Mouse (Mus musculus): ENCODE results near the gene Rell1. TPM values are rescaled to one million over a fixed set of nuclear protein-coding genes. Genes with fewer than 3 reads are reported as not detected.

The Rell1 gene
- polyA plus RNA-seq, 1 experiment from 2014 or later: 9.0 TPM

GRCm38 (mm10) chr5:63966379-63966778, 2.3 kb downstream of the Rell1 start:
- no peaks in the 10 kb centered on the region for H3K9me3 ChIP-seq
- no peak overlapping the region for H3K27ac ChIP-seq
- H3K4me2 ChIP-seq: no peak overlapping the region
- no peaks in the 10 kb centered on the region for H3K27me3 ChIP-seq
- no peaks in the 10 kb centered on the region for H3K36me3 ChIP-seq
- peaks cover 22% of the 10 kb centered on the region for H3K4me1 ChIP-seq (replicated peaks)
- no peak overlapping the region for H3K4me3 ChIP-seq
- WGBS: 89% methylated on average over 4 of the region's 4 CpGs
- H3K9ac ChIP-seq: no peak overlapping the region
- no peak for ATAC-seq (ENCODE audit: low FRiP score)

DNA sequence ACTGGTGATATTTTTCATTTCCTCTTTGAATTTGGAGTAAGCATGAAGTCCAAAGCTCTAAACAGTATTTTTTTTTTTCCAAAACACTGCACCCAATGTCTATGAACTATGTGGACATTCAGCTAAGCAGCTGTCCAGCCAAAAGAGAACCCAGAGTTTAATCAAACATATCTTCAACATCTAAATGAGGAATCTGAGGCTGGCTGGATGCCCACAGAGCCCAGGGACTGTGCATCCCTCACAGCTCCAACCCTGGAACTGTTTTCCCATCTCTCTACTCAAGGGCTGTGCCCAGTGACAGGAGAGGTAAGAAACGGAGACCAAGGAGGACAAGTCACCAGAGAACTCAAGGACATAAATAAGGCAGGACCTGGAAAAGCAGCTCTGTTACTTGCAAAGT, 2.8 kb downstream of the Rell1 start:
- no peak for ATAC-seq (ENCODE audit: low FRiP score)
- Histone ChIP-seq H3K27ac (no peak overlapping the region), H3K36me3 (no peaks in the 10 kb centered on the region), H3K9me3 (no peaks in the 10 kb centered on the region), H3K4me3 (no peak overlapping the region), H3K27me3 (no peaks in the 10 kb centered on the region), H3K4me2 (no peak overlapping the region), H3K4me1 (replicated peaks) (peaks cover 22% of the 10 kb centered on the region), H3K9ac (no peak overlapping the region)
- 74% methylated on average over 1 of the region's 1 CpGs for WGBS

DNA sequence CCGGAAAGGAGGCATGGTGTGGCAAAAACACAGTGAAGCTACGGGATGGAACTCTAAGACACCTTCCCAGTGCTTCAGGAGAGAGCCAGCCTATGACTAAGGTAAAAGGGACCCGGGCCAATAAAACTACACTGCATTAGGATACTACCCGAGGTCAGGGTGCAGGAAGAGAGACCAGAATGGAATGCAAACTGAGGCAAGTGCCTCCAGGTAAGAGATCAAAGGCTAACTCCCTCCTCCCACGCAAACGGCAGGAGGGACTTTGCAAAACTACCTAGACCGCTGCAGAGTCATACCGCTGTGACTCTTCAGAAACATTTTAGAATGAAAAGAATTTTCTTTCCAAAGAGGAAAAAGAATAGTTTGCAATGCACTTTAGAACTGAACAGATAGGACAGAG, 4.1 kb downstream of the Rell1 start:
- H3K36me3 ChIP-seq: no peaks in the 10 kb centered on the region
- H3K4me2 ChIP-seq: no peak overlapping the region
- no peak overlapping the region for H3K4me3 ChIP-seq
- H3K4me1 ChIP-seq (replicated peaks): peaks cover 17% of the 10 kb centered on the region
- H3K9ac ChIP-seq: no peak overlapping the region
- WGBS: 67% methylated on average over 8 of the region's 8 CpGs
- no peaks in the 10 kb centered on the region for H3K27me3 ChIP-seq
- no peak for ATAC-seq (ENCODE audit: low FRiP score)
- no peaks in the 10 kb centered on the region for H3K9me3 ChIP-seq
- H3K27ac ChIP-seq: no peak overlapping the region

- Histone ChIP-seq H3K4me3 (no peak overlapping the region), H3K9me3 (no peaks in the 10 kb centered on the region), H3K27me3 (no peaks in the 10 kb centered on the region), H3K4me1 (replicated peaks) (peaks cover under 1% of the 10 kb centered on the region; the same call in 1 of the 2 replicates), H3K4me2 (no peak overlapping the region), H3K36me3 (no peaks in the 10 kb centered on the region), H3K27ac (no peak overlapping the region), H3K9ac (no peak overlapping the region)
- no peak for ATAC-seq (ENCODE audit: low FRiP score)
- 86% methylated on average over 10 of the region's 10 CpGs for WGBS
These were observed 7.0 kb downstream of the Rell1 start for GRCm38 (mm10) chr5:63961726-63962125.

DNA sequence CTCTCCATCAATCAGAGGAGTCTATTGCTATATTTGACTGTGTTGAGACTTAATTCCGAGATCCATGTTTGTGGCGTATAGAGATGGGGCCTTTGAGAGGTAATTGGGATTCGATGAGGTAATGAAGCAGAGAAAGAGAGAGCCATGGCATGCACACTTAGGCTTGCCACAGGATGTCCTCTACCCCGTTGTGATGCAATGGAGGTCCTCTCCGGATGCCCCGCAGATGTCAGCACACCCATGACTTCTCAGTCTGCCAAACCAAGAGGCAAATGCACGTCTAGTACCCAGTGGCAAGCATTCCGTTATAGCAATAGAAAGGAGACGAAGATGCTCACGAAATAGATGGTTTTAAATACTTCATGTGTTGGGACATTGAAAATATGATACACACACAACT, 8.1 kb downstream of the Rell1 start:
- H3K4me2 ChIP-seq: no peak overlapping the region
- no peaks in the 10 kb centered on the region for H3K36me3 ChIP-seq
- H3K9ac ChIP-seq: no peak overlapping the region
- no peaks in the 10 kb centered on the region for H3K4me1 ChIP-seq (replicated peaks)
- no peak for ATAC-seq (ENCODE audit: low FRiP score)
- no peaks in the 10 kb centered on the region for H3K9me3 ChIP-seq
- H3K27me3 ChIP-seq: no peaks in the 10 kb centered on the region
- WGBS: 90% methylated on average over 10 of the region's 10 CpGs
- H3K27ac ChIP-seq: no peak overlapping the region
- no peak overlapping the region for H3K4me3 ChIP-seq

GRCm38 (mm10) chr5:63958963-63959708, 9.6 kb downstream of the Rell1 start:
- H3K27me3 ChIP-seq: no peaks in the 10 kb centered on the region
- no peak for ATAC-seq (ENCODE audit: low FRiP score)
- no peak overlapping the region for H3K4me3 ChIP-seq
- H3K4me2 ChIP-seq: no peak overlapping the region
- no peaks in the 10 kb centered on the region for H3K36me3 ChIP-seq
- H3K9me3 ChIP-seq: no peaks in the 10 kb centered on the region
- WGBS: 71% methylated on average over 18 of the region's 18 CpGs
- H3K9ac ChIP-seq: no peak overlapping the region
- no peaks in the 10 kb centered on the region for H3K4me1 ChIP-seq (replicated peaks)
- no peak overlapping the region for H3K27ac ChIP-seq

DNA sequence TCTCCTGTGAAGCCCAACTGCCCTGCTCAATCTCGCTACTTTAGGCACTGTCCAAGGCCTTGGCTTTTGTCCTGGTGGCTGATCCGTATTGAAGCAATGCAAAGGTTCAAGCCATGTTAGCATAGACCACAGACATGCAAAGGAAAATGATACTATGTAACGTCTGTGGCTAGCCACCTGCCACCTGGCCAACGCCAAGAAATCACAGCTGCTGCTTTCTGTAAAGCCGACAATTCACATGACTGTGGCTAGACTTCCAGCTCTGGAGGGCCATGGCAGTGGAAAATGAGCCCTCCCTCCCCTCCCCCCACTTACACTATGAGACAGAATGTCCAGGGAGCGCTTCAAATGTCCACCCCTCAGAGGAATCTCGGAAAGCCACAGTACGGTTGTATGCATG, 11.1 kb downstream of the Rell1 start:
- Histone ChIP-seq H3K4me2 (no peak overlapping the region), H3K27ac (no peak overlapping the region), H3K36me3 (no peaks in the 10 kb centered on the region), H3K4me1 (replicated peaks) (no peaks in the 10 kb centered on the region), H3K9me3 (no peaks in the 10 kb centered on the region), H3K9ac (no peak overlapping the region), H3K27me3 (no peaks in the 10 kb centered on the region), H3K4me3 (no peak overlapping the region)
- ATAC-seq (ENCODE audit: low FRiP score): no peak
- WGBS: 86% methylated on average over 8 of the region's 8 CpGs

GRCm38 (mm10) chr5:63956411-63956810, 12.3 kb downstream of the Rell1 start:
- 93% methylated on average over 11 of the region's 11 CpGs for WGBS

DNA sequence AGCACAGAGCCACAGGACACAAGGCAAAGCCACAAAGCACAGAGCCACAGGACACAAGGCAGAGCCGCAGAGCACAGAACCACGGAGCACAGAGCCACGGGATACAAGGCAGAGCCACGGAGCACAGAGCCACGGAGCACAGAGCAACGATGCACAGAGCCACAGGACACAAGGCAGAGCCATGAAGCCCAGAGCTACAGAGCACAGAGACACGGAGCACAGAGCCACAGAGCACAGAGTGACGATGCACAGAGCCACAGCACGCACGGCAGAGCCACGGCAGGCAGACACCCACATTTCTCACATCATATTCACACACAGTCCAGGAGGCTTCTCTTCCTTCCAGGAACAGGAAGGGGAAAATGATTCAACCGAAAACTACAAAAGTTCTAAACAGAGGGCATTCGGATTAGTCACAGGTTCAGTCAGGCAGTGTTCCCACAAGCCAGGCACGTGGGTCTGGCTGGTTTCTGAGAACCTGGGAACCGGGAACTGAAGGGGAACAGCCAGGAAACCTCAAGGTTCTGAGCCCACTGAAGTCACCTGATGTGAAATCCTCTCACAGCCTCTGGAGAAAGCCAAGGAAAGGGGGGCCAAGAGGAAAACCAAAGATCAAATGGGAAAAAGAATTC, 15.2 kb downstream of the Rell1 start:
- H3K4me2 ChIP-seq: no peak overlapping the region
- WGBS: 95% methylated on average over 15 of the region's 15 CpGs
- no peak overlapping the region for H3K27ac ChIP-seq
- peaks cover 15% of the 10 kb centered on the region for H3K4me1 ChIP-seq (replicated peaks)
- no peaks in the 10 kb centered on the region for H3K9me3 ChIP-seq
- no peak overlapping the region for H3K9ac ChIP-seq
- no peak overlapping the region for H3K4me3 ChIP-seq
- no peaks in the 10 kb centered on the region for H3K36me3 ChIP-seq
- no peak for ATAC-seq (ENCODE audit: low FRiP score)
- no peaks in the 10 kb centered on the region for H3K27me3 ChIP-seq

More at GRCm38 (mm10) chr5:63956411-63956810, 12.3 kb downstream of the Rell1 start:
- peaks cover 5% of the 10 kb centered on the region for H3K4me1 ChIP-seq (replicated peaks)
- no peaks in the 10 kb centered on the region for H3K36me3 ChIP-seq
- no peak overlapping the region for H3K4me3 ChIP-seq
- no peak overlapping the region for H3K4me2 ChIP-seq
- ATAC-seq (ENCODE audit: low FRiP score): no peak
- H3K27ac ChIP-seq: no peak overlapping the region
- H3K9me3 ChIP-seq: no peaks in the 10 kb centered on the region
- no peaks in the 10 kb centered on the region for H3K27me3 ChIP-seq
- no peak overlapping the region for H3K9ac ChIP-seq

DNA sequence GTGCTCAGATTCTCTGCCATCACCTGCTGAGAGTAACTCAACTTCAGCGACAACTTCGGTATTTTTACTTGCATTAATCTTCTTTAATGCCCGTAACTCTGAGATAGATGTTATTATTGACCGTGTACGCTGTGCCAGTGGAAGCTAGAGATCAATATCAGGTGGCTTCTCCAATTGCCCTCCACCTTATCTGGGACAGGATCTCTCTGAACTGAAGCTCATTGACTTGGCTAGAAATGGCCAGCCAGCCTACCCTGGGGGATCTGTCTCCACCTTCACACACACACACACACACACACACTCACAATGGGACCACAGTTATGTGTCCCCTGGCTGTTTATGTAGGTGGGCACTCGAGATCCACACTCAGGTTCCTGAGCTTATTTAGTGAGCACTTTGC, 16.7 kb downstream of the Rell1 start:
- WGBS: 83% methylated on average over 6 of the region's 6 CpGs
- Histone ChIP-seq H3K36me3 (no peaks in the 10 kb centered on the region), H3K4me2 (no peak overlapping the region), H3K4me1 (replicated peaks) (peaks cover 15% of the 10 kb centered on the region), H3K4me3 (no peak overlapping the region), H3K9ac (no peak overlapping the region), H3K27me3 (no peaks in the 10 kb centered on the region), H3K27ac (no peak overlapping the region), H3K9me3 (no peaks in the 10 kb centered on the region)
- ATAC-seq (ENCODE audit: low FRiP score): no peak

DNA sequence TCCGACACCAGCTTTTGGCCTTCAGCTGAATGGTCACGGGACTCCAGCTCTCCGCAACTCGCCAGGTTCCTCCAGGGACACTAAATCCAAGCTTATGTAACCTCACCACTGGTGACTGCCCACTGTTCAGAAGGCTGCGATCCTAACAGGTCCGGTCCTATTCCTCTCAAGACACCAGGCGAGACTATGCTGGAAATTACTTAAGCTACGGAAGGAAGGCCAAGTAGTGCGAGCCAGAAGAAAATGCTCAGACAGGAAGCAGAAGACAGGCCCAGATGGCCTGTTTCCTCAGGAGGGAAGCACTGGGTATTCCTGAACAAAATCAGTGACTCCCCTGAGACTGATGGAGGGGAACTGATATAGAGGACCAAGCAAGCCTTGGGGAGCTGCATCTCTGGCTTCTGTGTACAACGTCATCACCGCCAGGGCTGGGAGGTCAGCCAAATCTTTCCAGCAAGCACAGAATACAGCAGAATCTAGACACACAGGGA, 17.2 kb downstream of the Rell1 start:
- 87% methylated on average over 11 of the region's 11 CpGs for WGBS
- ATAC-seq (ENCODE audit: low FRiP score): no peak
- H3K27me3 ChIP-seq: no peaks in the 10 kb centered on the region
- no peak overlapping the region for H3K4me3 ChIP-seq
- no peak overlapping the region for H3K27ac ChIP-seq
- no peak overlapping the region for H3K9ac ChIP-seq
- no peaks in the 10 kb centered on the region for H3K36me3 ChIP-seq
- peaks cover 15% of the 10 kb centered on the region for H3K4me1 ChIP-seq (replicated peaks)
- H3K4me2 ChIP-seq: no peak overlapping the region
- no peaks in the 10 kb centered on the region for H3K9me3 ChIP-seq

DNA sequence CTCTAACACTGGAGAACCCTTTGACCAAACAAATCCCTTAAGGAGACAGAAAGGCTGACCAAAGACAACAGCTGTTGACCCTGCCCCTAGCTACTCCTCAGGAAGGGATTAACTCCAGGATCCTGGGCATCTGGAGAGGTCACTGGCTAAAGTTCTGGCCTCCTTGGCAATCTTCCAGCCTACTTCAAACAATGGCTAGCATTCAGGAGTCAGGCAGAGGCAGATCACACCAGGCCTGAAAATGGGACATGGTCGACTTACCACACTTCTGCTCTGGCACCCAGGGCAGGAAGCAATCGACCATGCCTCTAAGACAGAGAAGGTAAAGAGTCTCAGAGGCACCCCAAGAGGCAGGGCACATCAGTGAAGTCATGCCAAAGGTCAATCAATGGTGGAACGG, 19.5 kb downstream of the Rell1 start:
- no peak overlapping the region for H3K9ac ChIP-seq
- WGBS: 35% methylated on average over 3 of the region's 3 CpGs
- H3K4me3 ChIP-seq: no peak overlapping the region
- H3K4me2 ChIP-seq: no peak overlapping the region
- no peaks in the 10 kb centered on the region for H3K27me3 ChIP-seq
- no peaks in the 10 kb centered on the region for H3K9me3 ChIP-seq
- H3K4me1 ChIP-seq (replicated peaks): peaks cover 15% of the 10 kb centered on the region
- H3K36me3 ChIP-seq: no peaks in the 10 kb centered on the region
- no peak overlapping the region for H3K27ac ChIP-seq
- ATAC-seq (ENCODE audit: low FRiP score): no peak

DNA sequence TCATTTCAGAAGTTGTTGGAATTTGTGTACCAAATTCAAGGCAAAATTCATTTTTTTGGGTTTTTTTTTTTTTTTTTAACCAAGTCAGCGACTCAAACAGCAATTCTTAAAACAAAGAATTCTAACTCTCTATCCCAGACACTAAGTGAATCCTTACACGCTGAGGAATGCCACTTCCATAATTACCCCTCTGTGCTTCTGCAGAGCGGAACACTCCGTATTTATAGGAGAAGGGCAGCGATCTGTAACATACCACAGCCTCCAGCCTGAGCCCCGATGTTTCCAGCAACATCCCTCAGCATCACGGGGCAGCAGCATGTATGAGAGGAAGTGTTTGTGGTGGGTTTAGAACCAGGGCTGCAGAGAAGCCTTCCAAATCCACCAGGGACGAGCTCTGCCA, 21.2 kb downstream of the Rell1 start:
- peaks cover 15% of the 10 kb centered on the region for H3K4me1 ChIP-seq (replicated peaks)
- H3K9me3 ChIP-seq: no peaks in the 10 kb centered on the region
- ATAC-seq (ENCODE audit: low FRiP score): no peak
- no peak overlapping the region for H3K4me2 ChIP-seq
- no peaks in the 10 kb centered on the region for H3K36me3 ChIP-seq
- 51% methylated on average over 8 of the region's 8 CpGs for WGBS
- no peak overlapping the region for H3K27ac ChIP-seq
- no peak overlapping the region for H3K9ac ChIP-seq
- no peaks in the 10 kb centered on the region for H3K27me3 ChIP-seq
- no peak overlapping the region for H3K4me3 ChIP-seq

All from hindbrain, embryonic 13.5 days (tissue).